Mouse (Mus musculus) intestine, postnatal 0 days (tissue): ENCODE data around the gene Man1b1. TPM values are rescaled to one million over a fixed set of nuclear protein-coding genes. Genes with fewer than 3 reads are reported as not detected.
A peak's percentile ranks its signal among the peaks of the same experiment; 100 is the strongest.

Source experiments
- ATAC-seq: fragments of 200-750 bp; cut with Nextera tagmentation; 2 replicates; pipeline ENCODE4 v1.8.0; 2017; ENCODE audit warnings: mild to moderate bottlenecking, moderate TSS enrichment, moderate library complexity
- H3K27ac ChIP-seq: fragments of 300-500 bp; sonication (generic); 2 replicates; pipeline ENCODE4 v1.5.1; 2014; ENCODE audit warnings: mild to moderate bottlenecking, low read depth, low read length, moderate library complexity
- H3K27me3 ChIP-seq: fragments of 300-500 bp; sonication (generic); replicated peaks from 2 replicates; pipeline ENCODE4 v1.6.1; 2014; ENCODE audit warnings: low read length, mixed read lengths; ENCODE audit not compliant: control insufficient read depth, insufficient read depth
- H3K36me3 ChIP-seq: fragments of 300-500 bp; sonication (generic); 2 replicates; pipeline ENCODE4 v1.6.1; 2014; ENCODE audit warnings: mild to moderate bottlenecking, moderate library complexity; ENCODE audit not compliant: control insufficient read depth, insufficient read depth
- H3K4me1 ChIP-seq: fragments of 300-500 bp; sonication (generic); replicated peaks from 2 replicates; pipeline ENCODE4 v1.6.1; 2014; ENCODE audit warnings: antibody characterized with exemption, low read length, mixed read lengths; ENCODE audit not compliant: control insufficient read depth, insufficient read depth
- H3K4me2 ChIP-seq: fragments of 300-500 bp; sonication (generic); replicated peaks from 2 replicates; pipeline ENCODE4 v1.6.1; 2014; ENCODE audit warnings: low read depth, mild to moderate bottlenecking, moderate library complexity
- H3K4me3 ChIP-seq: fragments of 300-500 bp; sonication (generic); 2 replicates; pipeline ENCODE4 v1.5.1; 2014; ENCODE audit warnings: low read depth, low read length
- H3K9ac ChIP-seq: fragments of 300-500 bp; sonication (generic); 2 replicates; pipeline ENCODE4 v1.6.1; 2014; ENCODE audit warnings: mild to moderate bottlenecking, low read depth, low read length
- H3K9me3 ChIP-seq: fragments of 300-500 bp; sonication (generic); 2 replicates; pipeline ENCODE4 v1.6.1; 2016; ENCODE audit warnings: mixed run types; ENCODE audit not compliant: control insufficient read depth
- CTCF ChIP-seq: sonication (generic); IDR thresholded peaks from 2 replicates; pipeline ENCODE4 v1.5.1; 2016; ENCODE audit warnings: low read depth, mild to moderate bottlenecking, control low read depth, antibody characterized with exemption, moderate library complexity
- WGBS: fragments of 180-500 bp; shearing (Covaris S2); extraction: QIAGEN DNeasy Blood & Tissue Kit; methylation state at CpG from one replicate; pipeline ENCODE4 v1.1.7; 2014; 5-methylcytosine and 5-hydroxymethylcytosine counted together
- polyA plus RNA-seq: library from polyadenylated mRNA; unstranded; fragments of >200 nt; fragmentation: Nextera tagmentation; extraction: Ambion mirVana; gene quantifications from 2 replicates; pipeline ENCODE4 v1.2.1, GENCODE M21; 2015

The Man1b1 gene
- polyA plus RNA-seq, 1 experiment from 2014 or later, result 44.7 TPM

DNA sequence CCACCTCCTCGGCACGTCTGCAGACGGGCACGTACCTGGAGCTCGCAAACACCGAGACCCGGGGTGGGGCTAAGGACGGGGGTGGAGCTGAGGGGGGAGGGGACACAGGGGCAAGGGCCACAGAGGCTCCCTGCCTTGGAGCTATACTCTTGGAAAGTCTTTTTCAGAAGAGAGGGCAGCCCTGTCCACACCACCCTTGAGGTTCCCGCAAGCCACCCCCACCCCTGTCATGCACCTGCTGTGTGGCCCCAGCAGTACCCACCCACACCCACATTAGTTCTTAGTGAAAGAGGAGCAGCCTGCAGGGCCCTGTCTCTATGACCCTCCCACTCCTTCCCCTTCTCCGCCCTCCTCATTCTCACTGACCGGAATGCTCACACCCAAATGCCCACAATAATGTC, 20.6 kb upstream of the Man1b1 start:
- no peaks in the 10 kb centered on the region for H3K36me3 ChIP-seq
- WGBS, result 4% methylated on average over 11 of the region's 11 CpGs
- peak overlapping the region; percentile 28 for H3K4me3 ChIP-seq
- no peak overlapping the region for H3K27ac ChIP-seq
- no peaks in the 10 kb centered on the region for H3K9me3 ChIP-seq
- peak; percentile 72 for ATAC-seq
- H3K9ac ChIP-seq, result no peak overlapping the region
- TF ChIP-seq CTCF, result no peak
- H3K4me2 ChIP-seq, result peak overlapping the region; percentile 64
- peaks cover 25% of the 10 kb centered on the region for H3K27me3 ChIP-seq
- no peaks in the 10 kb centered on the region for H3K4me1 ChIP-seq

DNA sequence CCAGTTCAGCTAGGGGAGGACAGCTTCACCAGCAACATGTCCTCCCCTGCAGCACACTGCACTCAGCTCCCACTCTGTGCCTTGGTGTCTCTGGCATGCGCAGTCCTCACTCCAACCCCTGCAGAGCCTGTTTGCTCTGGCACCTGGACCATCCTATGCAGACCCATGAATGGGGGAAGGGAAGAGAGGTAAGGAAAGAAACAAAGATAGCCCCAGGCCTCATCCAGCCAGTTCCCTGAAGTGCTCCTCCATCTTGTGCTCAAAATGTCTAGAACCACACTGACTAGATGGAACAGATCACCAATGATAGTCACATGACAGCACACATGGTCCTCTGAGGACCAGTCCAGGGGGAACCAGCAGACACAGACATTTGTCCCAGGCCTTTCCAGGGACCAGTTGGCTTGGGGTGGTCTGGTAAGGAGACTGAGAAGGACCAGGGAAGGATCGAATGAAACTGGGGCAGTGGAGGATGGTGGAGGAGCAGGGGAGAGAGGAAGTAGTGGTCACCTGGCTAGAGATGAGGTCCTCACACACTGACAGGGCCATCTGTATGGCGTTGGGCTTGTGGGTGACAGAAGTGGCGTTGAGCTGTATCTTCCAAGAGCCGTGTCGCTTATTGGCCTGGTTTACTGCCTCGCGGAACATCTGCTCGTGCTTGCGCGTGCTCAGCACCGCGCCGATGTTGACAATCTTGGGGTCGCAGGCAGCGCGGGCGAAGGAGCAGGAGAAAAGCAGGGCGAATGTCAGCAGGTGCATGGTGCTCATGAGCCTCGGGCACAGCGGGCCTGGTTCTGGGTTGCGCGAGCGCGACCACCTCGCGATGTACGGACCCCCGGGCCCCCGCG, 13.8 kb upstream of the Man1b1 start:
- H3K27ac ChIP-seq, result no peak overlapping the region
- H3K4me2 ChIP-seq, result peak overlapping the region; percentile 61
- H3K9ac ChIP-seq, result no peak overlapping the region
- peak overlapping the region; percentile 30 for H3K4me3 ChIP-seq
- TF ChIP-seq CTCF, result no peak
- H3K9me3 ChIP-seq, result no peaks in the 10 kb centered on the region
- no peaks in the 10 kb centered on the region for H3K36me3 ChIP-seq
- WGBS, result 4% methylated on average over 31 of the region's 31 CpGs
- peaks cover 36% of the 10 kb centered on the region for H3K27me3 ChIP-seq
- H3K4me1 ChIP-seq, result peaks cover 2% of the 10 kb centered on the region; the same call in 1 of the 2 replicates
- ATAC-seq, result no peak

DNA sequence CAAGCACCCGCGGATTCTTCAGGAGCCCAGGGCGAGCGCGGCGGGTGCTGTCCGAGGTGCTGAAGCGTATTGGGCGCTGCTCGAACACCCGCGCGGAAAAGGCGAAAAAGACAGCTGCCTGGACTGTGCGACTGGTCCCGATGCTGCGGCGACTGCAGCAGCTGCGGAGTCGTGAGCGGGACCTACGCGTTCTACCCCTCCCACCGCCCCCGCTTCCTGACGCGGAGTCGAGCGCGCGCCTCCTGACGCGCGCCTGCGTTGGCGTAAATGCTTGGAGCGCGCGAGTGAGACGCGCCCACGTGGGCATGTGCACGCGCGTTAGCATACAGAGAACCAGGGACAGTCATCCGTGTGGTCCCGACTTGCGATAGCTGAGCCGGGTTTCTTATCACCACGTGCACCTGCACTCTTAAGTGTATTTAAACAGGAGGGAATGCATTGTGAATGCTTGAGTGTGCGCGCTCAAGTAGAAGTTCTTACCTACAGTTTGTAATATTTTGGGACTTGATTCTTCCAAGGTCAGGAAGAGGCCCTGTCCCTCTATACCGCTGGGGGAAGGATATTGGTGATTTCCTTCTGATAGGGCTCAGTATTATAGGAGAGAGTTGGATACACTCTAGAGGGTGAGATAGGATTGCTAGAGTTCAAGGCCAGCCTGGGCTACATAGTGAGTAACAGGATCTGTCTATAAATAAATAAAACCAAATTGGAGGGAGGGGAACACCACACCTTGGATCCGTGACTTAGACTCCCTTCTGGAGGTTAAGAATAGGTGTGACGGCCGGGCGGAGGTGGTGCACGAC, 13.0 kb upstream of the Man1b1 start, which contains the start of gene Grin1:
TSS of gene Grin1 (minus strand) at position 217 of the 803 bp plus-strand sequence.
- Histone ChIP-seq H3K27me3 (peaks cover 34% of the 10 kb centered on the region), H3K36me3 (no peaks in the 10 kb centered on the region), H3K9me3 (no peaks in the 10 kb centered on the region), H3K4me2 (peak within 1 kb of the TSS; percentile 61), H3K27ac (no peak within 1 kb of the TSS), H3K9ac (no peak within 1 kb of the TSS), H3K4me3 (peak within 1 kb of the TSS; percentile 30), H3K4me1 (peaks cover 2% of the 10 kb centered on the region; the same call in 1 of the 2 replicates)
- TF ChIP-seq CTCF, result no peak
- peak; percentile 55 for ATAC-seq
- WGBS, result 8% methylated on average over 58 of the region's 58 CpGs

DNA sequence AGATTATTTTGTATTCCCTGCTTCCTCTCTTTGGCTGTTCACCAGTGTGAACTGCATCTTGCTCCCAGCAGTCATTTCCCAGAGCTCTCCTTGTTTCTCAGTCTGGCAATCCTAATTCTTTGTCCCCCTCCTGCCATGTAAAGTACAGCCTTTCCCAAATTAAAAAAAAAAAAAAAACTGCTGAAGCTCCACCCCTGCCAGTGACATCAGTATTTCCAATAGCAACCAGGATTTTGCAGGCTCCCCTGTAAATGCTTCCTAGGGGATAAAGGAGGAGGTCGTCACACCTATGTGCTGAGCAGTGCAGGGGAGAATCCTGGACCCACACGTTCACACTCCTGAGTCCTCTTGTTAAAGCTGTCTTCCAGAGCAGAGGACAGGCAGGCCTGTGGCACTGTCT, 12.1 kb upstream of the Man1b1 start:
- Histone ChIP-seq H3K4me1 (peaks cover 2% of the 10 kb centered on the region; the same call in 1 of the 2 replicates), H3K4me2 (no peak overlapping the region), H3K4me3 (no peak overlapping the region), H3K27ac (no peak overlapping the region), H3K9ac (no peak overlapping the region), H3K9me3 (no peaks in the 10 kb centered on the region), H3K27me3 (peaks cover 34% of the 10 kb centered on the region), H3K36me3 (no peaks in the 10 kb centered on the region)
- no peak for ATAC-seq
- no peak for TF ChIP-seq CTCF
- 44% methylated on average over 2 of the region's 2 CpGs for WGBS

DNA sequence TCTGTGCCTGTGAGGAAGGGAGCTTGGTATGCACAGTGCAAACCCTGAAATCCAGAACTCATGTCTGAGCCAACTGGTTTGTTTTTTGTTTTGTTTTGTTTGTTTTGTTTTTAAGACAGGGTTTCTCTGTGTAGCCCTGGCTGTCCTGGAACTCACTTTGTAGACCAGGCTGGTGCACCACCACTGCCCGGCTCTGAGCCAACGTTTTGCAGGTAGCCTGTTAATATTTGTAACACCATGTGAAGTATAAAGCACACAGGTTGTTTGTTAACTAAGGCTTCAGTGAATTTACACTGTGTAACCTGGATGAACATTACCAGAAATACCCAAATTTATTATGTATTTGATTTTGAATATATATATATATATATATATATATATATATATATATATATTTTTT, 6.1 kb upstream of the Man1b1 start:
- Histone ChIP-seq H3K4me2 (no peak overlapping the region), H3K4me1 (no peaks in the 10 kb centered on the region), H3K36me3 (no peaks in the 10 kb centered on the region), H3K27me3 (0 out of 2 replicates have a peak, but pooled peaks cover 5% of the 10 kb centered on the region), H3K4me3 (no peak overlapping the region), H3K9me3 (no peaks in the 10 kb centered on the region), H3K27ac (no peak overlapping the region), H3K9ac (no peak overlapping the region)
- 73% methylated on average over 2 of the region's 2 CpGs for WGBS
- ATAC-seq, result no peak
- no peak for TF ChIP-seq CTCF

DNA sequence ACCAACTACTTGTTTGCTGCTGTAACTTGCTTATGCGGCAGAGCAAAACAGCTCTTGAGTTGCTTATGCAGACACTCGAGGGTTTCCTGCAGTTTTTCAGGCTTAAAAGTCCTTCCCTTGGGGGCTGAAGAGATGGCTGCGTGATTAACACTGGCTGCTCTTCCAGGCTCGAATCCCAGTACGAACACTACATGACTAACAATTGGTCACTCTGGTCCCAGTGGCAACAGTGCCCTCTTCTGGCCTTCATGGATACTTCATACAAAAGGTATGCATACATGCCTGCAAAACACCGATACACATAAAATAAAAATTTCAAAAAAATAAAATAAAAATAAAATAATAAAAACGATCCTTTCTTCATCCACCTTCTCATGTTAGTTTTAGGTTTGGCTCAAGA, 3.7 kb upstream of the Man1b1 start:
- WGBS, result 41% methylated on average over 7 of the region's 7 CpGs
- peak; percentile 76 for TF ChIP-seq CTCF

More for the DNA sequence above, 3.7 kb upstream of the Man1b1 start:
- Histone ChIP-seq H3K36me3 (no peaks in the 10 kb centered on the region), H3K27me3 (no peaks in the 10 kb centered on the region), H3K9me3 (no peaks in the 10 kb centered on the region), H3K27ac (no peak overlapping the region), H3K4me2 (no peak overlapping the region), H3K4me3 (no peak overlapping the region), H3K9ac (no peak overlapping the region), H3K4me1 (peaks cover under 1% of the 10 kb centered on the region; the same call in 1 of the 2 replicates)
- no peak for ATAC-seq
